Mouse (Mus musculus): ENCODE results near the gene 4930518I15Rik. TPM values are rescaled to one million over a fixed set of nuclear protein-coding genes. Genes with fewer than 3 reads are reported as not detected.

Gene 4930518I15Rik
- total and polyA plus RNA-seq, 3 experiments, result 0.23 to 0.60 TPM; not detected in 1

DNA sequence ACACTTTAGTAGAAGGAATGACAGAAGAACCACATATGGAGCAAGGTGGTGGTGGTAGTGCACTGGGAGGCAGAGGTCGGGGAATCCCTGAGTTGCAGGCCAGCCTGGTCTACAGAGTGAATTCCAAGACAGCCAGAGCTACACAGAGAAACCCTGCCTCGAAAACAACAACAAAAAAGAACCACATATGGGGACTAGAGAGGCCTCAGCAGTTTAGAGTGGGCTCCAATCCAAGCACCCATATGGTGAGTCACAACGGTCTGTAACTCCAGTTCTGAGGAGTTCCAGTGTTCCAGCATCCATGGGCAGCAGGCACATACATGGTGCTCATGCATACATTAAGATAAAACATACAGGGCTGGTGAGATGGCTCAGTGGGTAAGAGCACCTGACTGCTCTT is 6.7 kb upstream of the 4930518I15Rik start:
- H3K36me3 ChIP-seq (ENCODE audit: control insufficient read depth in 1 of 2, insufficient read depth in 2 of 2, low read length in 2 of 2), result peaks cover 14 to 17% of the 10 kb centered on the region in 2 experiments
- peak overlapping the region; percentile 95 to 100; a peak in 3 of 4 replicates for H3K4me3 ChIP-seq (ENCODE audit: control insufficient read depth in 1 of 2, insufficient read depth in 1 of 2, low read depth in 2 of 2, low read length in 2 of 2)
- H3K27me3 ChIP-seq (ENCODE audit: control insufficient read depth in 1 of 2, insufficient read depth in 2 of 2, low read length in 2 of 2), result no peaks in the 10 kb centered on the region
- H3K9me3 ChIP-seq (replicated peaks; ENCODE audit: insufficient read depth, low read length), result no peaks in the 10 kb centered on the region
- H3K27ac ChIP-seq (ENCODE audit: control insufficient read depth, low read depth, low read length), result peak overlapping the region; percentile 80; the same call in 1 of the 2 replicates
- no peak for TF ChIP-seq TAL1 (IDR thresholded peaks at IDR 0.05; ENCODE audit: low read length)
- TF ChIP-seq EP300 (IDR thresholded peaks at IDR 0.05; ENCODE audit: low read depth in 1 of 2, low read length in 2 of 2), result no peak
- TF ChIP-seq MYC (IDR thresholded peaks at IDR 0.05; ENCODE audit: low read depth, low read length), result no peak
- no peak for TF ChIP-seq TCF12 (IDR thresholded peaks at IDR 0.05; ENCODE audit: low read depth, low read length)
- no peak for TF ChIP-seq MAX (IDR thresholded peaks at IDR 0.05; ENCODE audit: low read length)
- H3K79me2 ChIP-seq (ENCODE audit: control insufficient read depth, insufficient read depth, low read length, poor library complexity), result peaks cover 46% of the 10 kb centered on the region
- peak overlapping the region; percentile 94 for H3K9ac ChIP-seq (ENCODE audit: control insufficient read depth, low read depth, low read length, poor library complexity, severe bottlenecking)
- peaks cover 4 to 11% of the 10 kb centered on the region in 2 experiments; a peak in 2 of 4 replicates for H3K4me1 ChIP-seq (ENCODE audit: control insufficient read depth in 1 of 2, insufficient read depth in 2 of 2, low read length in 2 of 2)
- no peak for DNase-seq (ENCODE audit: low read depth, low spot score)

DNA sequence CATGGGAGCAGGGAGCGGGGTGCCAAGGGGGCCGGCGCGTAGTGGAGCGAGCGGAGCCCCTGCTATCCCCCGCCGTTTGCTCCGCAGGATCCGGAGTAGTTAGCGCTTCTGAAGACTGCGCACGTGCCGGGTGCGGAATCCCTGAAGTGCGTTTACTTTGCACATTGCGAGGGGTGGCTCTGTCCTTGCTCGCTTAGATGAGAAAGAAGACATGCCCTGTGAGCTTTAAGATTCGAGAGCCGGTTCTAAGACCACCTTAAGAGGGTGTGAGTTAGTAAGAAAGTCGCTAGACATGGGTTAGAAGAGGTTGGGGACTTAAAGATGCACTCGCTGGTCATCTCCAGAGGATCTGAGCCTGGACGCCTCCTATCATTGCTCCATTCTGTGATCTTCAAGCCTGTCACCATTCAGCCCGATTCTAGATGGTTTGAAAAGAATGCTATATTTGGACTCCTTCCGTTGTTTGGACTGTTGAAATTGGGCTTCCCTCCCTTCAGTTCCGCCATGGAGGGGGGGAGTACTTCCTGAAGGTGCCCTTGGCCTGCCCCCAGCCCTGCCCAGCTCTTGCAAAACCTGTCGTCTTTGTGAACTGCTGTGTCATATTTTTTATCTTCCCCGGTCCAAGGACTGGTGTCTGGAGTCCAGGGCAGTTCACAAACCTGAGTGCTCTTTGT is 5.9 kb upstream of the 4930518I15Rik start:
- H3K27me3 ChIP-seq (ENCODE audit: control insufficient read depth in 1 of 2, insufficient read depth in 2 of 2, low read length in 2 of 2), result no peaks in the 10 kb centered on the region
- peak overlapping the region; percentile 80 for H3K27ac ChIP-seq (ENCODE audit: control insufficient read depth, low read depth, low read length)
- H3K36me3 ChIP-seq (ENCODE audit: control insufficient read depth in 1 of 2, insufficient read depth in 2 of 2, low read length in 2 of 2), result peaks cover 14 to 16% of the 10 kb centered on the region in 2 experiments
- peaks cover 43% of the 10 kb centered on the region for H3K79me2 ChIP-seq (ENCODE audit: control insufficient read depth, insufficient read depth, low read length, poor library complexity)
- no peaks in the 10 kb centered on the region for H3K9me3 ChIP-seq (replicated peaks; ENCODE audit: insufficient read depth, low read length)
- H3K4me1 ChIP-seq (ENCODE audit: control insufficient read depth in 1 of 2, insufficient read depth in 2 of 2, low read length in 2 of 2), result peaks cover 4 to 11% of the 10 kb centered on the region in 2 experiments; a peak in 2 of 4 replicates
- TF ChIP-seq ZKSCAN1 (IDR thresholded peaks at IDR 0.05; ENCODE audit: low read depth, low read length) (no peak), ETS1 (IDR thresholded peaks at IDR 0.05; ENCODE audit: low read depth, low read length) (peak; percentile 50; the same call in 1 of the 2 replicates), ELF1 (IDR thresholded peaks at IDR 0.05; ENCODE audit: low read depth, low read length) (0 out of 2 replicates have a peak, but pooled peaks have one; percentile 21), TAL1 (IDR thresholded peaks at IDR 0.05; ENCODE audit: low read length) (no peak), CHD1 (IDR thresholded peaks at IDR 0.05; ENCODE audit: low read depth, low read length) (0 out of 2 replicates have a peak, but pooled peaks have one; percentile 73), MYC (IDR thresholded peaks at IDR 0.05; ENCODE audit: low read depth, low read length) (peak; percentile 46; the same call in 1 of the 2 replicates), BHLHE40 (IDR thresholded peaks at IDR 0.05; ENCODE audit: borderline replicate concordance, low read depth, low read length) (peak; percentile 63; the same call in 1 of the 2 replicates), TBP (IDR thresholded peaks at IDR 0.05; ENCODE audit: low read depth, low read length) (peak; percentile 53; the same call in 1 of the 2 replicates), KAT2A (conservative IDR thresholded peaks at IDR 0.05; ENCODE audit: low read depth, low read length) (0 out of 2 replicates have a peak, but pooled peaks have one; percentile 26), E2F4 (IDR thresholded peaks at IDR 0.05; ENCODE audit: borderline replicate concordance, low read depth, low read length) (no peak), MAZ (IDR thresholded peaks at IDR 0.05; ENCODE audit: low read depth, low read length) (0 out of 2 replicates have a peak, but pooled peaks have one; percentile 36), MAX (IDR thresholded peaks at IDR 0.05; ENCODE audit: low read length) (peak; percentile 49), SIN3A (IDR thresholded peaks at IDR 0.05; ENCODE audit: low read length) (peak; percentile 73; the same call in 1 of the 2 replicates), MEF2A (IDR thresholded peaks at IDR 0.05; ENCODE audit: extremely low read depth, insufficient replicate concordance, low read depth, low read length, poor library complexity, severe bottlenecking) (0 out of 2 replicates have a peak, but pooled peaks have one; percentile 8), GABPA (IDR thresholded peaks at IDR 0.05; ENCODE audit: low read depth, low read length) (no peak), POLR2AphosphoS5 (IDR thresholded peaks at IDR 0.05; ENCODE audit: borderline replicate concordance, low read depth, low read length) (no peak), POLR2A (IDR thresholded peaks at IDR 0.05; ENCODE audit: control insufficient read depth in 1 of 2, insufficient read depth in 1 of 2, low read depth in 1 of 2, low read length in 2 of 2, poor library complexity in 1 of 2) (peak; percentile 39 to 45; a peak in 2 of 4 replicates), RAD21 (IDR thresholded peaks at IDR 0.05; ENCODE audit: low read depth, low read length) (no peak), MXI1 (IDR thresholded peaks at IDR 0.05; ENCODE audit: low read depth, low read length) (peak; percentile 78), HCFC1 (IDR thresholded peaks at IDR 0.05; ENCODE audit: low read depth, low read length) (no peak), JUND (IDR thresholded peaks at IDR 0.05; ENCODE audit: low read depth, low read length) (no peak)
- H3K9ac ChIP-seq (ENCODE audit: control insufficient read depth, low read depth, low read length, poor library complexity, severe bottlenecking), result peak overlapping the region; percentile 94
- peak; percentile 81 for DNase-seq (ENCODE audit: low read depth, low spot score)
- H3K4me3 ChIP-seq (ENCODE audit: control insufficient read depth in 1 of 2, insufficient read depth in 1 of 2, low read depth in 2 of 2, low read length in 2 of 2), result peak overlapping the region; percentile 95 to 100

Measured in MEL (cell line).